ENCODE assay signal across 26 mouse cellular contexts in genomic region chr19:33850611-33851010, GRCm38 (mm10).
"Had no signal": no experiment of that assay in that cellular context is flagged by ENCODE, and none has a peak within 500 bp of the region (broad histone marks: within the 10 kb centered on the region; RNA-seq: fewer than 3 reads in every experiment).

No protein-coding gene starts in this region.

- H3K36me3 ChIP-seq: heart, embryonic 13.5 days; heart, embryonic 15.5 days; hindbrain, embryonic 12.5 days; kidney, embryonic 15.5 days; limb, embryonic 13.5 days; limb, embryonic 15.5 days; liver, embryonic 12.5 days had no signal

- H3K4me3 ChIP-seq: heart, adult 2 months; heart, embryonic 13.5 days; heart, embryonic 15.5 days; hindbrain, embryonic 12.5 days; kidney, embryonic 15.5 days; limb, embryonic 13.5 days; limb, embryonic 15.5 days; liver, embryonic 12.5 days had no signal

- H3K27ac ChIP-seq: heart, adult 2 months; heart, embryonic 13.5 days; heart, embryonic 15.5 days; hindbrain, embryonic 12.5 days; hindbrain, embryonic 14.5 days; kidney, embryonic 15.5 days; kidney, postnatal 0 days; limb, embryonic 13.5 days; limb, embryonic 15.5 days; liver, embryonic 12.5 days had no signal

- ATAC-seq: hindbrain, embryonic 16.5 days; intestine, embryonic 16.5 days; liver, embryonic 12.5 days had no signal

- H3K4me1 ChIP-seq: heart, embryonic 13.5 days; heart, embryonic 15.5 days; hindbrain, embryonic 12.5 days; kidney, embryonic 15.5 days; limb, embryonic 13.5 days; limb, embryonic 15.5 days; liver, embryonic 12.5 days had no signal

- H3K9me3 ChIP-seq: heart, embryonic 13.5 days; heart, embryonic 15.5 days; hindbrain, embryonic 12.5 days; kidney, embryonic 15.5 days; limb, embryonic 13.5 days; limb, embryonic 15.5 days; liver, embryonic 12.5 days had no signal

- DNase-seq: gastrocnemius, postnatal 14 days; gastrocnemius, postnatal 36 days; heart, adult 11 months; heart, adult 2 months; heart, postnatal 14 days; heart, postnatal 36 days; kidney, adult 11 months; kidney, adult 2 months; kidney, adult 9 months; kidney, postnatal 14 days; kidney, postnatal 36 days; layer of hippocampus, adult 9-11 months; layer of hippocampus, postnatal 36 days; left cerebral cortex, postnatal 4 days had no signal

- H3K9ac ChIP-seq: heart, embryonic 13.5 days; heart, embryonic 15.5 days; hindbrain, embryonic 12.5 days; hindbrain, embryonic 14.5 days; kidney, embryonic 15.5 days; limb, embryonic 13.5 days; limb, embryonic 15.5 days; liver, embryonic 12.5 days had no signal

- H3K27me3 ChIP-seq: heart, embryonic 13.5 days; heart, embryonic 15.5 days; hindbrain, embryonic 12.5 days; kidney, embryonic 15.5 days; limb, embryonic 13.5 days; limb, embryonic 15.5 days; liver, embryonic 12.5 days had no signal

- H3K4me2 ChIP-seq: heart, embryonic 11.5 days; heart, embryonic 13.5 days; heart, embryonic 15.5 days; hindbrain, embryonic 12.5 days; hindbrain, embryonic 14.5 days; kidney, embryonic 15.5 days; limb, embryonic 13.5 days; limb, embryonic 15.5 days; liver, embryonic 12.5 days had no signal
